Mouse (Mus musculus) heart, postnatal 0 days (tissue): ENCODE measurements around the gene Gdf7. TPM values are rescaled to one million over a fixed set of nuclear protein-coding genes. Genes with fewer than 3 reads are reported as not detected.

ENCODE experiments used
- ATAC-seq: fragments of 200-750 bp; cut with Nextera tagmentation; 2 replicates; pipeline ENCODE4 v1.8.0; 2017; ENCODE audit warnings: low read depth, moderate number of reproducible peaks, moderate library complexity; ENCODE audit not compliant: insufficient read depth
- DNase-seq: peaks from one replicate; pipeline ENCODE4 v3.0.0-alpha.2; 2016; ENCODE audit warnings: low spot score
- H3K27ac ChIP-seq: fragments of 300-500 bp; sonication (generic); 2 replicates; pipeline ENCODE4 v1.5.1; 2014; ENCODE audit warnings: low read depth, mild to moderate bottlenecking
- H3K27me3 ChIP-seq: fragments of 300-500 bp; sonication (generic); 2 replicates; pipeline ENCODE4 v1.6.1; 2014; ENCODE audit warnings: low read length, mixed read lengths; ENCODE audit not compliant: control insufficient read depth, insufficient read depth
- H3K36me3 ChIP-seq: fragments of 300-500 bp; sonication (generic); replicated peaks from 2 replicates; pipeline ENCODE4 v1.6.1; 2014; ENCODE audit warnings: low read length, mixed read lengths; ENCODE audit not compliant: control insufficient read depth, insufficient read depth
- H3K4me1 ChIP-seq: fragments of 300-500 bp; sonication (generic); 2 replicates; pipeline ENCODE4 v1.6.1; 2014; ENCODE audit warnings: antibody characterized with exemption; ENCODE audit not compliant: control insufficient read depth, insufficient read depth
- H3K4me2 ChIP-seq: fragments of 300-500 bp; sonication (generic); 2 replicates; pipeline ENCODE4 v1.6.1; 2014; ENCODE audit warnings: low read depth, mild to moderate bottlenecking, low read length, moderate library complexity
- H3K4me3 ChIP-seq: fragments of 300-500 bp; sonication (generic); 2 replicates; pipeline ENCODE4 v1.5.1; 2014; ENCODE audit warnings: low read depth, low read length
- H3K9ac ChIP-seq: fragments of 300-500 bp; sonication (generic); replicated peaks from 2 replicates; pipeline ENCODE4 v1.6.1; 2014; ENCODE audit warnings: low read depth, low read length, mixed read lengths
- H3K9me3 ChIP-seq: fragments of 300-500 bp; sonication (generic); replicated peaks from 2 replicates; pipeline ENCODE4 v1.6.1; 2016; ENCODE audit warnings: low read length; ENCODE audit not compliant: control insufficient read depth
- CTCF ChIP-seq: IDR thresholded peaks from 2 replicates; pipeline ENCODE4 v1.5.1; 2016; ENCODE audit warnings: antibody characterized with exemption, control low read depth, low read depth
- EP300 ChIP-seq: IDR thresholded peaks from 2 replicates; pipeline ENCODE4 v1.6.1; 2016; ENCODE audit warnings: antibody characterized with exemption, low read depth
- WGBS: fragments of 180-500 bp; shearing (Covaris S2); extraction: QIAGEN DNeasy Blood & Tissue Kit; methylation state at CpG from one replicate; pipeline ENCODE4 v1.1.7; 2014; 5-methylcytosine and 5-hydroxymethylcytosine counted together
- polyA plus RNA-seq: library from polyadenylated mRNA; unstranded; fragments of >200 nt; fragmentation: Nextera tagmentation; extraction: Ambion mirVana; gene quantifications from 2 replicates; pipeline ENCODE4 v1.2.1, GENCODE M21; 2015
- total RNA-seq: library from RNA; depleted of rRNA; stranded (reverse); fragments of >200 nt; gene quantifications from 2 replicates; pipeline ENCODE4 v1.2.3, GENCODE M21; 2014; ENCODE audit warnings: low replicate concordance

Gdf7 gene
- total and polyA plus RNA-seq, 2 experiments from 2014 or later: not detected

DNA sequence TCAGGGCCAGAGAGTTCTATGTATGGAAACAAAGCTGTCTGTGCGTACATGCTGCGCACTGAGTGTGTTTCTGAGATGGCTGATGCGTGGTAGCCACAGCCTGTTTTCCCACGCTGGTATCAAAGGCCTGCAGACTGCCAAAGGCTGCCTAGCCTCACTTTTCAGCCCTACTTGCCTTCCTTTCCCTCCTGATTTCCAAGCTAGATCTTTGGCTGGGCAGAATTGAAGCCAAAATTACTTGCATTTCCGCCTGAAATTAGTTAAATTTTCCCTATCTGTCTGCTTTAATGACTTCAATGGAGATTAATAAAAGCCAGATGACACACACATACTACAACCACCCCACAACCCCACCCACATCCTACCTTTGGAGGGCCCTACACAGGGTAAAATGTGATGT, 1.2 kb downstream of the Gdf7 start:
- no peak for ATAC-seq
- H3K4me2 ChIP-seq: no peak overlapping the region
- no peaks in the 10 kb centered on the region for H3K36me3 ChIP-seq
- no peak overlapping the region for H3K4me3 ChIP-seq
- peaks cover 96% of the 10 kb centered on the region for H3K27me3 ChIP-seq
- DNase-seq: no peak
- no peak overlapping the region for H3K27ac ChIP-seq
- TF ChIP-seq CTCF: no peak
- TF ChIP-seq EP300: no peak
- H3K9me3 ChIP-seq: no peaks in the 10 kb centered on the region
- H3K9ac ChIP-seq: no peak overlapping the region
- H3K4me1 ChIP-seq: peaks cover 17% of the 10 kb centered on the region; the same call in 1 of the 2 replicates
- 75% methylated on average over 5 of the region's 5 CpGs for WGBS

DNA sequence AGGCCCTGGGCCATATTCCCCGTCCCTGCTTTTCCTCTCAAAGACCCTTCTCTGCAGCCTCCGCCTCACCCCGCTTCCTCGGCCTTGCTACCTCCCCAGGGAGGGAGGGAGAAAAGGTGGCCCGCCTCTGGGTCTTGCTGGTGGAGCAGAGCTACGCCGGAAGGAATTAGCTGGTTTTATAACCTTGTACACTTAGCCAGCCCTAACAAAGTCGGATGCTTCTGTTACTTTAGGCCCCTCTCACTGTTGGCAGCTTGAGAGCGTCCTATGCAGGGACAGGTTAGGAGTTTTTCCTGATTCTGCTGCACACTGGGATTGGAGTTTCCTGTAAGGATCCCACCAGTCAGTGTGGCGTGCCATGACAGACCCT, 1.7 kb downstream of the Gdf7 start:
- H3K36me3 ChIP-seq: no peaks in the 10 kb centered on the region
- H3K27me3 ChIP-seq: peaks cover 95% of the 10 kb centered on the region
- no peaks in the 10 kb centered on the region for H3K9me3 ChIP-seq
- TF ChIP-seq CTCF (no peak), EP300 (no peak)
- no peak for DNase-seq
- H3K4me2 ChIP-seq: no peak overlapping the region
- no peak for ATAC-seq
- no peak overlapping the region for H3K4me3 ChIP-seq
- no peak overlapping the region for H3K9ac ChIP-seq
- H3K4me1 ChIP-seq: peaks cover 17% of the 10 kb centered on the region; the same call in 1 of the 2 replicates
- no peak overlapping the region for H3K27ac ChIP-seq
- 62% methylated on average over 10 of the region's 10 CpGs for WGBS

DNA sequence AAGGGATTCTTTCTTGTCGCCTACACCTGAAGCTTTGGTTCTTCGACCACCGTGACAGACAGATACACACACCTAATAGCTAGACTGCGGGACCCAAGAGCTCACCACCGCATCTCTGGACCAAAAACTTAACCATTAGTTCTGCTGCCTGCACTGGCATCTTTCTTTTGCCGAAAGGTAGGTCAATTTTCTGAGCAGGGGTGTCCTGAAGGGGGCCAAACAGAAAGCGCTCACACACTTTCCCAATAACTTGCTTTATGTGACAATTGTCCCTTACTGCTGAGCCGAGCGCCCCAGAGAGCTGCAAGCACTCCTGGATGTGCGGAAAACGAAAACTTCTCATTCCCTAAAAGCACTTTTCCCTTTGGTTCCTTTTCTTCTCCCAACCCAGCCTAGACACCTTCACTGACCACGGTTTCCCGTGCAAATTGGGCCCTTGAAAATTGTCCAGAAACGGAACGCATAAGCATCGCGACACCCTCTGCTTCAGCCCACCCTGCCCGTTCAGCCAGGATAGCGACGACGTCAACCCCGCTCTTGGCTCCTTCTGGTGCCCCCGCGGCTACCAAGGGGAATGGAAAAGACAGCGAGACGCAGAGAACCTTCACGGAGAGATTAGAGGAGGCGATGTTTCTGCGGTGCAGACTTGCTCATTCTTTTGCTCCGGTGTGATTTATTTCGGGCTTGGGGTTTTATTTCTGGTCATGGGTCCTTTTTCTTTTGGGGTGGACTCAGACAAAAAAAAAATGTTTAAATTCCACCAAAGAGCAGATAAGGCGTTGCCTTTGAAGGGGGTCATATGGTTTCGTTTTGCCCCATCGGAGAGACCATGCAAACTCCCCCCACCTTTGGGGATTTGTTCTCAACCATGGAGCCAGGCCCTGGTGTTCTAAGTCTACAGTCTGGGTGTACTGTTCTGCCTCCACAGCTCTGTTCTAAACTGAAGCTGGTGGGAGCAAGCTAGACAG, 2.3 kb downstream of the Gdf7 start:
- no peak overlapping the region for H3K9ac ChIP-seq
- DNase-seq (no peak), ATAC-seq (no peak)
- no peak overlapping the region for H3K27ac ChIP-seq
- no peaks in the 10 kb centered on the region for H3K36me3 ChIP-seq
- peak overlapping the region; percentile 52 for H3K4me3 ChIP-seq
- WGBS: 18% methylated on average over 34 of the region's 34 CpGs
- TF ChIP-seq EP300 (no peak), CTCF (no peak)
- H3K27me3 ChIP-seq: peaks cover 97% of the 10 kb centered on the region
- H3K4me1 ChIP-seq: peaks cover 17% of the 10 kb centered on the region; the same call in 1 of the 2 replicates
- H3K9me3 ChIP-seq: no peaks in the 10 kb centered on the region
- H3K4me2 ChIP-seq: peak overlapping the region; percentile 1; the same call in 1 of the 2 replicates

DNA sequence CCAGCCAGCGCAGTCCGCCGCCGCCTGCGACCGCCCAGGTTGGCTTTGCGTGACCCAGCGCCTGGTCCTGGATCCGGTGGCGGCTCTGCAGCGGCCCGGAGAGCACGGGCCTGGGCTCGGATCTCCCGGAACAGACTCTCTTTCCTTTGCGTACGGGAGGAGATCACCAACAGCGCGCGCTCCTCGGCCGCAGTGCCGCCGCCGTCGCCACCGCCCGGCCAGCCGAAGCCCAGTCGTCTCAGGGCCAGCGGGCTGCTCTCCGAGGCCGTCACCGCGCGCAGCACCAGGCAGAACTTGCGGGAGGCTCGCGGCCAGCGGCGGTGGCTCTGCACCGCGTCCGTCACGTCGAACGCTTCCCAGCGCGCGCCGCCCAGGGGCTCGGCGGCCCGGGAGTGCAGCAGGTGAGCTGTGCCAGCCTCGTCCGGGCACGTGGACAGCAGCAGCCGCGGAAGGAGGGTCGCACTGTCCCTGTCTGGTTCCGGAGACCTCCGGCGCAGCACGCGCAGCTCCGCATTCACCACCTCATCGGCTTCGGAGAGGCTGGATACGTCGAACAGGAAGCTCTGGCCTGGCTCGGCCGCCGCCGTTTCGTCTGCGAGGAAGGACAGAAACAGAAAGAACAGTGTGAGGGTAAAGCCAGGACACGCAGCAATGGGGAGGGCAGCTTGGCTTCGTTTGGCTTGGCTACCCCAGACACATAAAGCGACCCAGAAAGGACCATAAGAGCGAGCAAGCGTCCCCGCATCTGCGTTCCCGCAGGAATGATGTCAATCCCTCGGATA, 3.2 kb downstream of the Gdf7 start:
- H3K9ac ChIP-seq: no peak overlapping the region
- TF ChIP-seq CTCF (no peak), EP300 (no peak)
- no peak overlapping the region for H3K27ac ChIP-seq
- peak overlapping the region; percentile 70 for H3K4me2 ChIP-seq
- DNase-seq (no peak), ATAC-seq (0 out of 2 replicates have a peak, but pooled peaks have one; percentile 4)
- H3K4me3 ChIP-seq: peak overlapping the region; percentile 52
- peaks cover 17% of the 10 kb centered on the region; the same call in 1 of the 2 replicates for H3K4me1 ChIP-seq
- no peaks in the 10 kb centered on the region for H3K9me3 ChIP-seq
- no peaks in the 10 kb centered on the region for H3K36me3 ChIP-seq
- WGBS: 1% methylated on average over 61 of the region's 85 CpGs
- H3K27me3 ChIP-seq: peaks cover 92% of the 10 kb centered on the region

DNA sequence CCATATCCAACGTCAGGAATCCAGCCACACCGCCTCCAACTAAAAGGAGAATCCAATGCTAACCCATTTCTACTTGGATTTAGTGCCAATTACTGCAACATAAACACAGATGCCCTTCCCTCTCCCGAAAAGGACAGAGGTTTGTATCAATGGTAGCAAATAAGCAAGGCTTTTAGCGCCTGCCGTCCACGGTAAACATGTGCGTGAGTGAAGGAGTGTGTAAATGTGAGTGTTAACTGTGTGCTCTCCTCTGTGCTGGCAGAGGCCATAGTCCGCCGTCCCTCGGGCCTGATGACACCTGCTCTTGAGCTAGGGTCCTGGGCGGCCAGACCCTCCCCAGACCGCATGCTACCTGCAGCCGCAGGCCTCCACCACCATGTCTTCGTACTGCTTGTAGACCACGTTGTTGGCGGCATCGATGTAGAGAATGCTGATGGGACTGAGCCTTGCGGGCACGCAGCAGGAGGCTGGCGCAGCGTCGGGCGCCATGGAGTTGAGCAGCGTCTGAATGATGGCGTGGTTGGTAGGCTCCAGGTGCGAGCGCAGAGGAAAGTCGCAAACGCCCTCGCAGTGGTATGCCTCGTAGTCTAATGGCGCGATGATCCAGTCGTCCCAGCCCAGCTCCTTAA, 4.1 kb downstream of the Gdf7 start:
- Histone ChIP-seq H3K4me2 (peak overlapping the region; percentile 70), H3K36me3 (no peaks in the 10 kb centered on the region), H3K27me3 (peaks cover 83% of the 10 kb centered on the region), H3K9me3 (no peaks in the 10 kb centered on the region), H3K4me1 (peaks cover 17% of the 10 kb centered on the region; the same call in 1 of the 2 replicates), H3K4me3 (peak overlapping the region; percentile 52), H3K9ac (no peak overlapping the region), H3K27ac (no peak overlapping the region)
- 9% methylated on average over 34 of the region's 34 CpGs for WGBS
- TF ChIP-seq EP300 (no peak), CTCF (no peak)
- no peak for ATAC-seq
- no peak for DNase-seq
